ENCODE assay signal across 11 mouse cellular contexts in genomic region chr14:30865311-30865710, GRCm38 (mm10). TPM values are rescaled to one million over a fixed set of nuclear protein-coding genes. Genes with fewer than 3 reads are reported as not detected.
DNase-seq lines count a peak whose midpoint lies in the region; ATAC-seq and TF ChIP-seq lines count a peak whose summit lies in the region.
"Had no signal": no experiment of that assay in that cellular context is flagged by ENCODE, and none has a peak within 500 bp of the region (broad histone marks: within the 10 kb centered on the region; RNA-seq: fewer than 3 reads in every experiment).

No protein-coding gene starts in this region.

- peak; percentile 38 for DNase-seq in hindbrain, embryonic 14.5 days (ENCODE audit: low spot score)
- DNase-seq in lung, postnatal 10 days, result peak; percentile 47
- no peak for DNase-seq in lung, postnatal 4 days
- peak; percentile 39 for DNase-seq in adipocyte (ENCODE audit: low spot score)
- peak; percentile 29 for DNase-seq in stomach, postnatal 0 days (ENCODE audit: low spot score)
- DNase-seq in ovary, postnatal 10 days (ENCODE audit: low spot score), result no peak
- DNase-seq: cerebellum, adult 11-12 months had no signal

- TF ChIP-seq CTCF in stomach, postnatal 0 days (IDR thresholded peaks at IDR 0.05; ENCODE audit: low read depth), result peak; percentile 83

- H3K27ac ChIP-seq in hindbrain, embryonic 14.5 days, result no peak overlapping the region
- no peak overlapping the region for H3K27ac ChIP-seq in hindbrain, embryonic 16.5 days (ENCODE audit: low read depth, low read length)
- no peak overlapping the region for H3K27ac ChIP-seq in stomach, postnatal 0 days (replicated peaks)
- H3K27ac ChIP-seq: forebrain, embryonic 10.5 days; heart, embryonic 15.5 days had no signal

- H3K4me2 ChIP-seq in hindbrain, embryonic 14.5 days (replicated peaks), result no peak overlapping the region
- no peak overlapping the region for H3K4me2 ChIP-seq in hindbrain, embryonic 16.5 days (ENCODE audit: low read length)
- no peak overlapping the region for H3K4me2 ChIP-seq in stomach, postnatal 0 days (replicated peaks; ENCODE audit: low read depth)
- H3K4me2 ChIP-seq: heart, embryonic 15.5 days had no signal

- no peaks in the 10 kb centered on the region for H3K4me1 ChIP-seq in hindbrain, embryonic 14.5 days (replicated peaks; ENCODE audit: control insufficient read depth, insufficient read depth, low read length)
- H3K4me1 ChIP-seq in hindbrain, embryonic 16.5 days (ENCODE audit: control insufficient read depth, insufficient read depth, low read depth, low read length), result no peaks in the 10 kb centered on the region
- H3K4me1 ChIP-seq in stomach, postnatal 0 days (replicated peaks; ENCODE audit: control insufficient read depth, insufficient read depth), result peaks cover 6% of the 10 kb centered on the region; the same call in 1 of the 2 replicates

- TF ChIP-seq EP300 in stomach, postnatal 0 days (optimal IDR thresholded peaks at IDR 0.05), result no peak

- H3K27me3 ChIP-seq in hindbrain, embryonic 14.5 days (ENCODE audit: control insufficient read depth, insufficient read depth, low read length), result no peaks in the 10 kb centered on the region
- no peaks in the 10 kb centered on the region for H3K27me3 ChIP-seq in hindbrain, embryonic 16.5 days (replicated peaks; ENCODE audit: control insufficient read depth, insufficient read depth, low read length)
- H3K27me3 ChIP-seq in stomach, postnatal 0 days (ENCODE audit: control insufficient read depth, insufficient read depth, low read length), result no peaks in the 10 kb centered on the region
- H3K27me3 ChIP-seq: heart, embryonic 15.5 days had no signal

- H3K36me3 ChIP-seq in hindbrain, embryonic 14.5 days (replicated peaks; ENCODE audit: control insufficient read depth, insufficient read depth), result peaks cover 33% of the 10 kb centered on the region; the same call in 1 of the 2 replicates
- no peaks in the 10 kb centered on the region for H3K36me3 ChIP-seq in hindbrain, embryonic 16.5 days (ENCODE audit: control insufficient read depth, insufficient read depth, low read length)
- peaks cover 4% of the 10 kb centered on the region for H3K36me3 ChIP-seq in stomach, postnatal 0 days (ENCODE audit: control insufficient read depth, insufficient read depth, low read length)

- ATAC-seq in hindbrain, embryonic 14.5 days (ENCODE audit: low FRiP score), result no peak
- ATAC-seq in hindbrain, embryonic 16.5 days, result no peak
- no peak for ATAC-seq in stomach, postnatal 0 days (ENCODE audit: low FRiP score, low TSS enrichment)

- 78% methylated on average over 3 of the region's 3 CpGs for WGBS in hindbrain, embryonic 14.5 days
- 76% methylated on average over 3 of the region's 3 CpGs for WGBS in hindbrain, embryonic 16.5 days
- WGBS in stomach, postnatal 0 days, result 72% methylated on average over 3 of the region's 3 CpGs

- no peak overlapping the region for H3K9ac ChIP-seq in hindbrain, embryonic 14.5 days
- no peak overlapping the region for H3K9ac ChIP-seq in hindbrain, embryonic 16.5 days (ENCODE audit: low read depth, low read length)
- H3K9ac ChIP-seq in stomach, postnatal 0 days (ENCODE audit: low read length), result no peak overlapping the region
- H3K9ac ChIP-seq: heart, embryonic 15.5 days had no signal

- no peaks in the 10 kb centered on the region for H3K9me3 ChIP-seq in hindbrain, embryonic 14.5 days (ENCODE audit: control insufficient read depth, low read length)
- no peaks in the 10 kb centered on the region for H3K9me3 ChIP-seq in hindbrain, embryonic 16.5 days (ENCODE audit: control insufficient read depth, low read length)
- H3K9me3 ChIP-seq in stomach, postnatal 0 days (ENCODE audit: control insufficient read depth, low read length), result no peaks in the 10 kb centered on the region
- H3K9me3 ChIP-seq: forebrain, embryonic 10.5 days; heart, embryonic 15.5 days had no signal

- no peak overlapping the region for H3K4me3 ChIP-seq in hindbrain, embryonic 14.5 days (replicated peaks; ENCODE audit: low read length)
- H3K4me3 ChIP-seq in hindbrain, embryonic 16.5 days (ENCODE audit: low read length), result no peak overlapping the region
- H3K4me3 ChIP-seq in stomach, postnatal 0 days (ENCODE audit: low read depth, low read length), result no peak overlapping the region
- H3K4me3 ChIP-seq: forebrain, embryonic 10.5 days; heart, embryonic 15.5 days had no signal

RNA-seq across cellular contexts. Expression of gene Mustn1, which starts 13.7 kb away (rescaled TPM):
- 0.67 and 1.5 TPM in 2 replicates for polyA plus RNA-seq in hindbrain, embryonic 14.5 days (2014; fragmentation: Nextera tagmentation; extraction: Ambion mirVana)
- polyA plus RNA-seq in hindbrain, embryonic 16.5 days (2015; fragmentation: Nextera tagmentation; extraction: Ambion mirVana), result 1.3 and 2.6 TPM in 2 replicates
- polyA plus RNA-seq in stomach, postnatal 0 days (2015; fragmentation: Nextera tagmentation; extraction: Ambion mirVana), result 29.2 and 32.3 TPM in 2 replicates

RNA-seq across cellular contexts. Expression of gene Itih4, which starts 21.0 kb away (rescaled TPM):
- polyA plus RNA-seq in hindbrain, embryonic 14.5 days (2014; fragmentation: Nextera tagmentation; extraction: Ambion mirVana), result not detected in 2 replicates
- not detected in 2 replicates for polyA plus RNA-seq in hindbrain, embryonic 16.5 days (2015; fragmentation: Nextera tagmentation; extraction: Ambion mirVana)
- polyA plus RNA-seq in stomach, postnatal 0 days (2015; fragmentation: Nextera tagmentation; extraction: Ambion mirVana), result 1.2 and 2.4 TPM in 2 replicates
- polyA plus RNA-seq: forebrain, embryonic 10.5 days; small intestine, adult 2 months had no signal

RNA-seq across cellular contexts. Expression of gene Tmem110, which starts 39.9 kb away (rescaled TPM):
- polyA plus RNA-seq in hindbrain, embryonic 14.5 days (2014; fragmentation: Nextera tagmentation; extraction: Ambion mirVana), result 21.6 and 24.0 TPM in 2 replicates
- polyA plus RNA-seq in hindbrain, embryonic 16.5 days (2015; fragmentation: Nextera tagmentation; extraction: Ambion mirVana), result 19.6 and 21.9 TPM in 2 replicates
- polyA plus RNA-seq in stomach, postnatal 0 days (2015; fragmentation: Nextera tagmentation; extraction: Ambion mirVana), result 22.2 and 24.0 TPM in 2 replicates

RNA-seq across cellular contexts. Expression of gene Itih3, which starts 58.2 kb away (rescaled TPM):
- polyA plus RNA-seq in hindbrain, embryonic 14.5 days (2014; fragmentation: Nextera tagmentation; extraction: Ambion mirVana), result 2.5 and 3.1 TPM in 2 replicates
- 3.8 and 4.7 TPM in 2 replicates for polyA plus RNA-seq in hindbrain, embryonic 16.5 days (2015; fragmentation: Nextera tagmentation; extraction: Ambion mirVana)
- polyA plus RNA-seq in stomach, postnatal 0 days (2015; fragmentation: Nextera tagmentation; extraction: Ambion mirVana), result 2.1 and 5.1 TPM in 2 replicates

Comparison
In these comparisons a context has a peak if more than half of its experiments do, and no peak if none do; other contexts are left out.
1. DNase-seq: peak in hindbrain, embryonic 14.5 days (single experiment), lung, postnatal 10 days (single experiment), adipocyte (single experiment) and stomach, postnatal 0 days (single experiment); none in lung, postnatal 4 days (0 of 2) and ovary, postnatal 10 days (single experiment).